In the genomic region with DNA sequence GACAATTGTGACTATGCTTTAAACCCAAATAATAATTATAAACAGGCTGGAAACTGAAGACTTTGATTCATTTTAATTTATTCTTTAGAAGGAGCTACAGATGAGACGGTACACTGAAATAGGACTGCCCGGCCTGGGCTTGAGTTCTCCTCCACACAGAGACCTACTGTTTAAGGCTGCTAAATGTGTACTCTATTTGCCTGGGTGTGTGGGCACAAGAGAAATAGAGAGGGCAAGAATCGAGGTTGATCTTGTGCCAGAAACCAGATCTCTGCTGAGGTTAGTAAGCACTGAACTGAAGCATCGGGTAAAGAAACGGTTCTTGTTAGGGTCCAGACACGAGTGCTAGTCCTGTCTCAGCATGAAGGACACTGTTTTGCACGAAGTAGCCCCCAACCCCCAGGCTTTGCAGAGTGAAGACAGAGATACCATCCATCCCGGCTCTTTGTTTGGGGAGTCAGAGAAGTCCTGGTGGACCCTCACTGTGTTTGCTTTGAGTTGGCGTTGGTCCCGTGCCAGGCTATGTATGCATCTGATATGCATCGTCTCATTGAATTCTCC, we compare ENCODE assay signal across 12 mouse cellular contexts.
DNase-seq lines count a peak whose midpoint lies in the region; ATAC-seq lines count a peak whose summit lies in the region.
"Had no signal": no experiment of that assay in that cellular context is flagged by ENCODE, and none has a peak within 500 bp of the region (broad histone marks: within the 10 kb centered on the region; RNA-seq: fewer than 3 reads in every experiment).

No protein-coding gene starts in this region.

- no peak overlapping the region for H3K4me2 ChIP-seq in hindbrain, embryonic 12.5 days (replicated peaks)
- no peak overlapping the region for H3K4me2 ChIP-seq in hindbrain, embryonic 11.5 days (replicated peaks; ENCODE audit: low read depth, low read length)
- H3K4me2 ChIP-seq in neural tube, embryonic 13.5 days = no peak overlapping the region
- H3K4me2 ChIP-seq in forebrain, embryonic 14.5 days (ENCODE audit: low read length) = no peak overlapping the region
- no peak overlapping the region for H3K4me2 ChIP-seq in midbrain, embryonic 16.5 days (ENCODE audit: low read length)
- H3K4me2 ChIP-seq: heart, embryonic 15.5 days had no signal

- H3K27ac ChIP-seq in hindbrain, embryonic 12.5 days = peak overlapping the region; percentile 32
- no peak overlapping the region for H3K27ac ChIP-seq in hindbrain, embryonic 11.5 days (ENCODE audit: low read depth, low read length)
- peak overlapping the region; percentile 55 for H3K27ac ChIP-seq in neural tube, embryonic 13.5 days (replicated peaks)
- peak overlapping the region; percentile 62; the same call in 1 of the 2 replicates for H3K27ac ChIP-seq in forebrain, embryonic 14.5 days (ENCODE audit: low read depth, low read length)
- peak overlapping the region; percentile 28 for H3K27ac ChIP-seq in midbrain, embryonic 16.5 days (ENCODE audit: low read length)
- H3K27ac ChIP-seq: heart, embryonic 15.5 days had no signal

- no peaks in the 10 kb centered on the region for H3K36me3 ChIP-seq in hindbrain, embryonic 12.5 days
- H3K36me3 ChIP-seq in hindbrain, embryonic 11.5 days (ENCODE audit: control insufficient read depth, insufficient read depth, low read length) = no peaks in the 10 kb centered on the region
- no peaks in the 10 kb centered on the region for H3K36me3 ChIP-seq in neural tube, embryonic 13.5 days
- no peaks in the 10 kb centered on the region for H3K36me3 ChIP-seq in forebrain, embryonic 14.5 days (ENCODE audit: control insufficient read depth, insufficient read depth, low read length)
- H3K36me3 ChIP-seq in midbrain, embryonic 16.5 days (ENCODE audit: control insufficient read depth, insufficient read depth, low read length) = no peaks in the 10 kb centered on the region
- H3K36me3 ChIP-seq: heart, embryonic 15.5 days had no signal

- DNase-seq in hindbrain, embryonic 11.5 days (ENCODE audit: low spot score) = no peak
- DNase-seq in neural tube, embryonic 10.5 days (ENCODE audit: extremely low spot score, low spot score) = no peak
- DNase-seq in forebrain, embryonic 14.5 days (ENCODE audit: low spot score) = peak; percentile 57
- no peak for DNase-seq in gastrocnemius, adult 18-20 months (ENCODE audit: low spot score)
- DNase-seq: cerebellum, adult 11 months had no signal

- peaks cover 28% of the 10 kb centered on the region for H3K4me1 ChIP-seq in hindbrain, embryonic 12.5 days
- no peaks in the 10 kb centered on the region for H3K4me1 ChIP-seq in hindbrain, embryonic 11.5 days (replicated peaks; ENCODE audit: control insufficient read depth, insufficient read depth, low read length)
- peaks cover 32% of the 10 kb centered on the region for H3K4me1 ChIP-seq in neural tube, embryonic 13.5 days (replicated peaks)
- peaks cover 12% of the 10 kb centered on the region for H3K4me1 ChIP-seq in forebrain, embryonic 14.5 days (ENCODE audit: control insufficient read depth, insufficient read depth, low read length)
- H3K4me1 ChIP-seq in midbrain, embryonic 16.5 days (ENCODE audit: control insufficient read depth, insufficient read depth, low read length) = peaks cover 17% of the 10 kb centered on the region

- 56% methylated on average over 11 of the region's 11 CpGs for WGBS in hindbrain, embryonic 12.5 days
- 74% methylated on average over 11 of the region's 11 CpGs for WGBS in hindbrain, embryonic 11.5 days
- WGBS in neural tube, embryonic 13.5 days = 65% methylated on average over 11 of the region's 11 CpGs
- WGBS in forebrain, embryonic 14.5 days = 57% methylated on average over 11 of the region's 11 CpGs
- 71% methylated on average over 11 of the region's 11 CpGs for WGBS in midbrain, embryonic 16.5 days

- 0 out of 2 replicates have a peak, but pooled peaks have one; percentile 33 for ATAC-seq in hindbrain, embryonic 12.5 days (ENCODE audit: low FRiP score)
- no peak for ATAC-seq in hindbrain, embryonic 11.5 days (ENCODE audit: low FRiP score)
- peak; percentile 51; the same call in 1 of the 2 replicates for ATAC-seq in neural tube, embryonic 13.5 days (ENCODE audit: low read depth)
- peak; percentile 56; the same call in 1 of the 2 replicates for ATAC-seq in forebrain, embryonic 14.5 days
- ATAC-seq in midbrain, embryonic 16.5 days = peak; percentile 63
- no peak for ATAC-seq in granulocyte monocyte progenitor cell, adult 5-6 weeks (replicated peaks; ENCODE audit: poor library complexity, severe bottlenecking)

- no peaks in the 10 kb centered on the region for H3K27me3 ChIP-seq in hindbrain, embryonic 12.5 days
- no peaks in the 10 kb centered on the region for H3K27me3 ChIP-seq in hindbrain, embryonic 11.5 days (ENCODE audit: control insufficient read depth, insufficient read depth, low read length)
- H3K27me3 ChIP-seq in neural tube, embryonic 13.5 days = no peaks in the 10 kb centered on the region
- no peaks in the 10 kb centered on the region for H3K27me3 ChIP-seq in forebrain, embryonic 14.5 days (replicated peaks; ENCODE audit: control insufficient read depth, insufficient read depth, low read length)
- no peaks in the 10 kb centered on the region for H3K27me3 ChIP-seq in midbrain, embryonic 16.5 days (ENCODE audit: control insufficient read depth, insufficient read depth, low read depth, low read length)
- H3K27me3 ChIP-seq: CH12.LX; heart, embryonic 15.5 days had no signal

- H3K9ac ChIP-seq in hindbrain, embryonic 12.5 days = no peak overlapping the region
- H3K9ac ChIP-seq in hindbrain, embryonic 11.5 days (ENCODE audit: low read depth, low read length) = no peak overlapping the region
- no peak overlapping the region for H3K9ac ChIP-seq in neural tube, embryonic 13.5 days
- 0 out of 2 replicates have a peak overlapping the region, but pooled peaks have one; percentile 6 for H3K9ac ChIP-seq in forebrain, embryonic 14.5 days (ENCODE audit: low read length)
- no peak overlapping the region for H3K9ac ChIP-seq in midbrain, embryonic 16.5 days (ENCODE audit: low read depth, low read length)
- H3K9ac ChIP-seq: heart, embryonic 15.5 days had no signal

- no peaks in the 10 kb centered on the region for H3K9me3 ChIP-seq in hindbrain, embryonic 12.5 days (replicated peaks)
- no peaks in the 10 kb centered on the region for H3K9me3 ChIP-seq in hindbrain, embryonic 11.5 days (ENCODE audit: control insufficient read depth, low read length)
- no peaks in the 10 kb centered on the region for H3K9me3 ChIP-seq in neural tube, embryonic 13.5 days
- no peaks in the 10 kb centered on the region for H3K9me3 ChIP-seq in forebrain, embryonic 14.5 days (replicated peaks; ENCODE audit: control insufficient read depth, low read length)
- H3K9me3 ChIP-seq in midbrain, embryonic 16.5 days (replicated peaks; ENCODE audit: control insufficient read depth, low read length, poor library complexity, severe bottlenecking) = no peaks in the 10 kb centered on the region
- H3K9me3 ChIP-seq: heart, embryonic 15.5 days had no signal

- no peak overlapping the region for H3K4me3 ChIP-seq in hindbrain, embryonic 12.5 days
- no peak overlapping the region for H3K4me3 ChIP-seq in hindbrain, embryonic 11.5 days (ENCODE audit: low read depth, low read length)
- H3K4me3 ChIP-seq in neural tube, embryonic 13.5 days = no peak overlapping the region
- H3K4me3 ChIP-seq in forebrain, embryonic 14.5 days (ENCODE audit: low read depth, low read length) = no peak overlapping the region
- H3K4me3 ChIP-seq in midbrain, embryonic 16.5 days (ENCODE audit: low read depth, low read length) = no peak overlapping the region
- H3K4me3 ChIP-seq: heart, embryonic 15.5 days; myocyte had no signal

Comparison
In these comparisons a context has a peak if more than half of its experiments do, and no peak if none do; other contexts are left out.
1. ATAC-seq: peak in hindbrain, embryonic 12.5 days (single experiment), neural tube, embryonic 13.5 days (single experiment), forebrain, embryonic 14.5 days (single experiment) and midbrain, embryonic 16.5 days (single experiment); none in hindbrain, embryonic 11.5 days (single experiment) and granulocyte monocyte progenitor cell, adult 5-6 weeks (single experiment).